Mouse (Mus musculus) lung, postnatal 0 days (tissue): ENCODE measurements around the gene Gm20388. TPM values are rescaled to one million over a fixed set of nuclear protein-coding genes. Genes with fewer than 3 reads are reported as not detected.
"Not testable (repeated sequence)": the region's sequence is repeated elsewhere in the genome, so short reads cannot be mapped to it uniquely, and the experiment has no call there.

Experiments
- ATAC-seq: fragments of 200-750 bp; cut with Nextera tagmentation; 2 replicates; pipeline ENCODE4 v1.8.0; 2017; ENCODE audit warnings: moderate library complexity
- DNase-seq: peaks from one replicate; pipeline ENCODE4 v3.0.0-alpha.2; 2016; ENCODE audit warnings: low spot score
- H3K27ac ChIP-seq: fragments of 300-500 bp; sonication (generic); 2 replicates; pipeline ENCODE4 v1.5.1; 2014; ENCODE audit warnings: antibody characterized with exemption, mild to moderate bottlenecking, low read length, mixed read lengths
- H3K27me3 ChIP-seq: fragments of 300-500 bp; sonication (generic); replicated peaks from 2 replicates; pipeline ENCODE4 v1.6.1; 2014; ENCODE audit warnings: low read length, mixed read lengths; ENCODE audit not compliant: insufficient read depth
- H3K36me3 ChIP-seq: fragments of 300-500 bp; sonication (generic); 2 replicates; pipeline ENCODE4 v1.6.1; 2014; ENCODE audit warnings: low read length, mixed read lengths; ENCODE audit not compliant: insufficient read depth
- H3K4me1 ChIP-seq: fragments of 300-500 bp; sonication (generic); 2 replicates; pipeline ENCODE4 v1.6.1; 2014; ENCODE audit warnings: antibody characterized with exemption, low read depth, low read length, mixed read lengths; ENCODE audit not compliant: insufficient read depth
- H3K4me2 ChIP-seq: fragments of 300-500 bp; sonication (generic); replicated peaks from 2 replicates; pipeline ENCODE4 v1.6.1; 2014; ENCODE audit warnings: low read depth, mild to moderate bottlenecking, low read length, moderate library complexity, mixed read lengths
- H3K4me3 ChIP-seq: fragments of 300-500 bp; sonication (generic); 2 replicates; pipeline ENCODE4 v1.5.1; 2014; ENCODE audit warnings: low read depth, low read length
- H3K9ac ChIP-seq: fragments of 300-500 bp; sonication (generic); replicated peaks from 2 replicates; pipeline ENCODE4 v1.6.1; 2014; ENCODE audit warnings: low read depth, mild to moderate bottlenecking
- H3K9me3 ChIP-seq: fragments of 300-500 bp; sonication (generic); 2 replicates; pipeline ENCODE4 v1.6.1; 2016; ENCODE audit warnings: low read length, mixed read lengths
- CTCF ChIP-seq: IDR thresholded peaks from 2 replicates; pipeline ENCODE4 v1.5.1; 2016; ENCODE audit warnings: antibody characterized with exemption, mild to moderate bottlenecking
- EP300 ChIP-seq: IDR thresholded peaks from 2 replicates; pipeline ENCODE4 v1.6.1; 2016; ENCODE audit warnings: antibody characterized with exemption, mild to moderate bottlenecking, control low read depth
- WGBS: fragments of 180-500 bp; shearing (Covaris S2); extraction: QIAGEN DNeasy Blood & Tissue Kit; methylation state at CpG from one replicate; pipeline ENCODE4 v1.1.7; 2014; 5-methylcytosine and 5-hydroxymethylcytosine counted together
- polyA plus RNA-seq: library from polyadenylated mRNA; unstranded; fragments of >200 nt; fragmentation: Nextera tagmentation; extraction: Ambion mirVana; gene quantifications from 2 replicates; pipeline ENCODE4 v1.2.1, GENCODE M21; 2015

Gene Gm20388
- polyA plus RNA-seq, 1 experiment from 2014 or later, result not detected

GRCm38 (mm10) chr8:123101735-123102685 is 3191.4 kb downstream of the Gm20388 start, which contains the start of gene Rpl13:
Rpl13 (plus strand) TSS chr8:123102350.
- Histone ChIP-seq H3K27ac (peak within 1 kb of the TSS; percentile 90), H3K9me3 (no peaks in the 10 kb centered on the region), H3K4me1 (peaks cover 4% of the 10 kb centered on the region; the same call in 1 of the 2 replicates), H3K4me2 (peak within 1 kb of the TSS; percentile 72), H3K4me3 (peak within 1 kb of the TSS; percentile 80), H3K9ac (peak within 1 kb of the TSS; percentile 92), H3K27me3 (no peaks in the 10 kb centered on the region), H3K36me3 (peaks cover 13% of the 10 kb centered on the region; the same call in 1 of the 2 replicates)
- DNase-seq, result peak; percentile 99
- TF ChIP-seq EP300, result no peak; the same call in 1 of the 2 replicates
- TF ChIP-seq CTCF, result no peak
- under 1% methylated on average over 50 of the region's 56 CpGs for WGBS
- ATAC-seq, result peak; percentile 98

GRCm38 (mm10) chr8:123102855-123103254 is 3192.2 kb downstream of the Gm20388 start:
- not testable (repeated sequence) for H3K27me3 ChIP-seq, H3K9me3 ChIP-seq, H3K4me1 ChIP-seq
- Histone ChIP-seq H3K4me2 (peak overlapping the region; percentile 72), H3K9ac (peak overlapping the region; percentile 92), H3K27ac (peak overlapping the region; percentile 90), H3K4me3 (peak overlapping the region; percentile 80), H3K36me3 (peaks cover 13% of the 10 kb centered on the region; the same call in 1 of the 2 replicates)
- ATAC-seq (peak; percentile 10), DNase-seq (peak; percentile 44)
- 1% methylated on average over 25 of the region's 26 CpGs for WGBS

- H3K4me3 ChIP-seq, result peak overlapping the region; percentile 80
- peaks cover 13% of the 10 kb centered on the region; the same call in 1 of the 2 replicates for H3K36me3 ChIP-seq
- 8% methylated on average over 14 of the region's 15 CpGs for WGBS
- no peaks in the 10 kb centered on the region for H3K9me3 ChIP-seq
- peaks cover 4% of the 10 kb centered on the region; the same call in 1 of the 2 replicates for H3K4me1 ChIP-seq
- TF ChIP-seq EP300 (no peak), CTCF (no peak)
- H3K27me3 ChIP-seq, result no peaks in the 10 kb centered on the region
- H3K4me2 ChIP-seq, result peak overlapping the region; percentile 72
- DNase-seq (no peak), ATAC-seq (no peak)
- H3K27ac ChIP-seq, result no peak overlapping the region
- peak overlapping the region; percentile 92 for H3K9ac ChIP-seq
Measured at GRCm38 (mm10) chr8:123103285-123103684, 3192.6 kb downstream of the Gm20388 start.

GRCm38 (mm10) chr8:123104046-123104767 is 3193.6 kb downstream of the Gm20388 start:
- no peak for TF ChIP-seq CTCF
- no peak for TF ChIP-seq EP300
- Histone ChIP-seq H3K4me1 (peaks cover 4% of the 10 kb centered on the region; the same call in 1 of the 2 replicates), H3K4me3 (no peak overlapping the region), H3K27me3 (no peaks in the 10 kb centered on the region), H3K4me2 (no peak overlapping the region), H3K9ac (no peak overlapping the region), H3K36me3 (peaks cover 13% of the 10 kb centered on the region; the same call in 1 of the 2 replicates), H3K9me3 (no peaks in the 10 kb centered on the region), H3K27ac (no peak overlapping the region)
- DNase-seq, result no peak
- ATAC-seq, result no peak
- WGBS, result 80% methylated on average over 6 of the region's 6 CpGs

- Histone ChIP-seq H3K27me3 (no peaks in the 10 kb centered on the region), H3K27ac (no peak overlapping the region), H3K36me3 (peaks cover 13% of the 10 kb centered on the region; the same call in 1 of the 2 replicates), H3K4me2 (no peak overlapping the region), H3K4me3 (no peak overlapping the region), H3K4me1 (peaks cover 4% of the 10 kb centered on the region; the same call in 1 of the 2 replicates), H3K9me3 (no peaks in the 10 kb centered on the region), H3K9ac (no peak overlapping the region)
- DNase-seq (peak; percentile 68), ATAC-seq (no peak)
- 66% methylated on average over 5 of the region's 5 CpGs for WGBS
- TF ChIP-seq CTCF, result peak; percentile 63
- no peak for TF ChIP-seq EP300
Measured at GRCm38 (mm10) chr8:123105553-123106326, 3195.1 kb downstream of the Gm20388 start.
